Mouse (Mus musculus): ENCODE measurements around the gene Ssxb1. TPM values are rescaled to one million over a fixed set of nuclear protein-coding genes. Genes with fewer than 3 reads are reported as not detected.
"Not testable (repeated sequence)": the region's sequence is repeated elsewhere in the genome, so short reads cannot be mapped to it uniquely, and the experiment has no call there.

The Ssxb1 gene
- polyA plus RNA-seq (2012; rRNA removed): not detected in 2 replicates
- not detected in 2 replicates for polyA plus RNA-seq (2014; fragmentation: Nextera tagmentation; extraction: Ambion mirVana)

GRCm38 (mm10) chrX:8413005-8413404 is at the start of gene Ssxb1:
Ssxb1 (plus strand) TSS chrX:8413305.
- WGBS (ENCODE audit: insufficient replicate concordance): 20% methylated on average over 1 of the region's 1 CpGs
- H3K27me3 ChIP-seq (ENCODE audit: control insufficient read depth, insufficient read depth, low read length); H3K9ac ChIP-seq (replicated peaks); H3K27ac ChIP-seq; ATAC-seq (ENCODE audit: insufficient read depth); H3K4me2 ChIP-seq (ENCODE audit: low read depth); H3K36me3 ChIP-seq (replicated peaks; ENCODE audit: control insufficient read depth, insufficient read depth, low read depth); H3K4me1 ChIP-seq (replicated peaks; ENCODE audit: control insufficient read depth in 2 of 2, insufficient read depth in 2 of 2, low read length in 1 of 2); DNase-seq (ENCODE audit: low read depth in 3 of 3, low spot score in 3 of 3); H3K4me3 ChIP-seq (ENCODE audit: insufficient read depth in 1 of 2, low read depth in 2 of 2, low read length in 2 of 2); H3K9me3 ChIP-seq (ENCODE audit: control insufficient read depth, low read length): not testable (repeated sequence)

DNA sequence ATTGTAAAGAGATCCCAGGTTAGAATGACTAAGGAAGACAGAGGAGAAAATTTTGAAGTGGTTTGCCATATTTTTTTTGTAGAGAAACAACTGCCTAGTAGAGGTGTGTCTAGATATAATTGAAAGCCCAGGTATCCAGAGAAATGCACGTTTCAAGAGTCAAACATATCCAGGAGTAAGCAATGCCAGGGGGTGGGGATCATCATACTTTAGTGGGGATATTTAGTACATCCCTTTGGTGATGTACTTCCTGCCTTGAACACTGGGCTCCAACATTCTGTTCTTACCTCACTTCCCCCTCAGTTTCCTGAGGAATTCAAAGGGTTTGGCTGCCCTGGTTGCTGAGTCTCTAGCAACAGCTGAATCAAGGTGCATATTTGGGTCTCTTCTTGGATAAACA is 46.4 kb upstream of the Ssxb1 start, which contains the start of gene Ssxb9:
Ssxb9 (plus strand) TSS at position 301 of the 400 bp plus-strand sequence.
- H3K4me3 ChIP-seq (ENCODE audit: insufficient read depth in 1 of 2, low read depth in 2 of 2, low read length in 2 of 2); DNase-seq (ENCODE audit: low read depth in 3 of 3, low spot score in 3 of 3); H3K4me2 ChIP-seq (ENCODE audit: low read depth); H3K27me3 ChIP-seq (ENCODE audit: control insufficient read depth, insufficient read depth, low read length); H3K36me3 ChIP-seq (replicated peaks; ENCODE audit: control insufficient read depth, insufficient read depth, low read depth); H3K9ac ChIP-seq (replicated peaks); H3K27ac ChIP-seq; H3K4me1 ChIP-seq (replicated peaks; ENCODE audit: control insufficient read depth in 2 of 2, insufficient read depth in 2 of 2, low read length in 1 of 2); H3K9me3 ChIP-seq (ENCODE audit: control insufficient read depth, low read length); ATAC-seq (ENCODE audit: insufficient read depth): not testable (repeated sequence)
- 14% methylated on average over 1 of the region's 1 CpGs for WGBS (ENCODE audit: insufficient replicate concordance)

DNA sequence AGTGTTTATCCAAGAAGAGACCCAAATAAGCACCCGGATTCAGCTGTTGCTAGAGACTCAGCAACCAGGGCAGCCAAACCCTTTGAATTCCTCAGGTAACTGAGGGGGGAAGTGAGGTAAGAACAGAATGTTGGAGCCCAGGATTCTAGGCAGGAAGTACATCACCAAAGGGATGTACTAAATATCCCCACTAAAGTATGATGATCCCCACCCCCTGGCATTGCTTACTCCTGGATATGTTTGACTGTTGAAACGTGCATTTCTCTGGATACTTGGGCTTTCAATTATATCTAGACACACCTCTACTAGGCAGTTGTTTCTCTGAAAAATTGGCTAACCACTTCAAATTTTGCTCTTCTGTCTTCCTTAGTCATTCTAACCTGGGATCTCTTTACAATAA is 48.5 kb downstream of the Ssxb1 start, which contains the start of gene Ssxb2:
Ssxb2 (minus strand) TSS at position 101 of the 400 bp plus-strand sequence.
- DNase-seq (ENCODE audit: low read depth in 3 of 3, low spot score in 3 of 3); H3K36me3 ChIP-seq (replicated peaks; ENCODE audit: control insufficient read depth, insufficient read depth, low read depth); ATAC-seq (ENCODE audit: insufficient read depth); H3K4me2 ChIP-seq (ENCODE audit: low read depth); H3K4me1 ChIP-seq (replicated peaks; ENCODE audit: control insufficient read depth in 2 of 2, insufficient read depth in 2 of 2, low read length in 1 of 2); H3K27ac ChIP-seq; H3K4me3 ChIP-seq (ENCODE audit: insufficient read depth in 1 of 2, low read depth in 2 of 2, low read length in 2 of 2); H3K9me3 ChIP-seq (ENCODE audit: control insufficient read depth, low read length); H3K27me3 ChIP-seq (ENCODE audit: control insufficient read depth, insufficient read depth, low read length); H3K9ac ChIP-seq (replicated peaks): not testable (repeated sequence)
- 42% methylated on average over 2 of the region's 2 CpGs for WGBS (ENCODE audit: insufficient replicate concordance)

Other genes with a start within 250 kb of the Ssxb1 start
- 5.4 TPM in 2 replicates for gene Tbc1d25, start 237.1 kb upstream of the Ssxb1 start, polyA plus RNA-seq (2012; rRNA removed)
- gene Tbc1d25, start 237.1 kb upstream of the Ssxb1 start, polyA plus RNA-seq (2014; fragmentation: Nextera tagmentation; extraction: Ambion mirVana): 4.2 and 4.9 TPM in 2 replicates
- gene Ebp, start 219.8 kb upstream of the Ssxb1 start, polyA plus RNA-seq (2012; rRNA removed): 29.3 and 39.5 TPM in 2 replicates
- gene Ebp, start 219.8 kb upstream of the Ssxb1 start, polyA plus RNA-seq (2014; fragmentation: Nextera tagmentation; extraction: Ambion mirVana): 64.0 and 69.6 TPM in 2 replicates
- 1.2 and 1.3 TPM in 2 replicates for gene Porcn, start 206.8 kb upstream of the Ssxb1 start, polyA plus RNA-seq (2012; rRNA removed)
- 0.53 and 0.86 TPM in 2 replicates for gene Porcn, start 206.8 kb upstream of the Ssxb1 start, polyA plus RNA-seq (2014; fragmentation: Nextera tagmentation; extraction: Ambion mirVana)
- gene Ftsj1, start 160.9 kb upstream of the Ssxb1 start, polyA plus RNA-seq (2012; rRNA removed): 23.9 and 27.1 TPM in 2 replicates
- gene Ftsj1, start 160.9 kb upstream of the Ssxb1 start, polyA plus RNA-seq (2014; fragmentation: Nextera tagmentation; extraction: Ambion mirVana): 35.2 and 37.5 TPM in 2 replicates
- 45.7 and 54.8 TPM in 2 replicates for gene Slc38a5, start 142.2 kb upstream of the Ssxb1 start, polyA plus RNA-seq (2012; rRNA removed)
- 73.4 and 84.8 TPM in 2 replicates for gene Slc38a5, start 142.2 kb upstream of the Ssxb1 start, polyA plus RNA-seq (2014; fragmentation: Nextera tagmentation; extraction: Ambion mirVana)
- not detected in 2 replicates for gene Ssxb10, start 85.9 kb upstream of the Ssxb1 start, polyA plus RNA-seq (2012; rRNA removed)
- not detected in 2 replicates for gene Ssxb10, start 85.9 kb upstream of the Ssxb1 start, polyA plus RNA-seq (2014; fragmentation: Nextera tagmentation; extraction: Ambion mirVana)
- not detected in 2 replicates for gene Ssxb9, start 46.3 kb upstream of the Ssxb1 start, polyA plus RNA-seq (2012; rRNA removed)
- gene Ssxb9, start 46.3 kb upstream of the Ssxb1 start, polyA plus RNA-seq (2014; fragmentation: Nextera tagmentation; extraction: Ambion mirVana): not detected in 2 replicates
- not detected in 2 replicates for gene Ssxb2, start 48.4 kb downstream of the Ssxb1 start, polyA plus RNA-seq (2012; rRNA removed)
- not detected in 2 replicates for gene Ssxb2, start 48.4 kb downstream of the Ssxb1 start, polyA plus RNA-seq (2014; fragmentation: Nextera tagmentation; extraction: Ambion mirVana)
- not detected in 2 replicates for gene Gm14459, start 111.6 kb downstream of the Ssxb1 start, polyA plus RNA-seq (2012; rRNA removed)
- not detected in 2 replicates for gene Gm14459, start 111.6 kb downstream of the Ssxb1 start, polyA plus RNA-seq (2014; fragmentation: Nextera tagmentation; extraction: Ambion mirVana)
- gene Ssxb6, start 134.9 kb downstream of the Ssxb1 start, polyA plus RNA-seq (2012; rRNA removed): not detected in 2 replicates
- not detected in 2 replicates for gene Ssxb6, start 134.9 kb downstream of the Ssxb1 start, polyA plus RNA-seq (2014; fragmentation: Nextera tagmentation; extraction: Ambion mirVana)
- not detected in 2 replicates for gene Ssxb3, start 178.5 kb downstream of the Ssxb1 start, polyA plus RNA-seq (2012; rRNA removed)
- gene Ssxb3, start 178.5 kb downstream of the Ssxb1 start, polyA plus RNA-seq (2014; fragmentation: Nextera tagmentation; extraction: Ambion mirVana): not detected in 2 replicates